Mouse (Mus musculus): ENCODE results near the gene Get4.

- no peak for TF ChIP-seq CTCF (IDR thresholded peaks at IDR 0.05; ENCODE audit: low read depth, low read length)
- no peak for TF ChIP-seq GATA2 (IDR thresholded peaks at IDR 0.05; ENCODE audit: borderline replicate concordance, low read depth, low read length)
- TF ChIP-seq GATA1 (IDR thresholded peaks at IDR 0.05; ENCODE audit: borderline replicate concordance, low read length) = no peak
These were observed 38.5 kb downstream of the Get4 start for GRCm38 (mm10) chr5:139290467-139291259.
